Mouse (Mus musculus): Measurements from ENCODE around the gene Tubgcp5. TPM values are rescaled to one million over a fixed set of nuclear protein-coding genes. Genes with fewer than 3 reads are reported as not detected.
"Not testable (repeated sequence)": the region's sequence is repeated elsewhere in the genome, so short reads cannot be mapped to it uniquely, and the experiment has no call there.

The Tubgcp5 gene
- total RNA-seq (2021) = 1 to 10 TPM; 9.0 to 9.8 TPM
- long read RNA-seq, experiment 1, partial matches to known transcripts = 5 of 9 reads
- long read RNA-seq, experiment 1, other reads (novel, unspliced or antisense) = 1 of 9 reads
- long read RNA-seq, experiment 2, partial matches to known transcripts = 2 of 5 reads
- long read RNA-seq, experiment 2, other reads (novel, unspliced or antisense) = 0 of 5 reads

DNA sequence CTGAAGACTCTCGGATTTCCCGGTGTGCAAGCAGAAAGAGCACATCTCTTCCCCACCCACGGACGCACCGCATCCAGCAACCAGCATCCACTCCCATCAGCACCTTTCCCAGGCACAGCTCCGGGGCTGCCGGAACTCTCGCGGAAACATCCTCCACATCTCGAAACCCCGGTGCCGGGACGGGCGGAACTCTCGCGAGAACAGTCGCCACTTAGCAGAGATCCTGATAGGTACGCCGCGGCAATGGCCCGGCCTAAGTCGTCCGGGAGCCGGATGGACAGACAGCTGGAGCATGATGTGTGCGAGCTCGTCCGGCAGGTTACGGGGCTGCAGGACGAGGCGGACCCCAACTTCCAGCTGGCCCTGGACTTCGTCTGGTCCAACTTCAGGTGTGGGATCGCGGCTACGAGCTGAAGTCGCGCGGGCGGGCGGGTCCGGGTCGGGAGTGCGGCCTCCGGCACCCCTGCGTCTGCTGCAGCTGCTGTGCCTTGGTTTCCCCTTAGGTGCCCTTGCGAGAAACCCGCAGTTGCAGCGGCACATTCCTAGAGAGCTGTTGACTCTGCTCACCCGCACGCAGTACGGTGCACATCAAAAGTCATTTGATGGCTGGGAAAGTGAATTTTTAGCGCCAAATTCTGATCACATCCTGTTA, at the start of gene Tubgcp5:
Tubgcp5 (plus strand) TSS at position 203 of the 652 bp plus-strand sequence.
- intact Hi-C loops (cut with DNase I; ENCODE audit: low total_unique reads) = no loop called here
- DNase-seq = peak; percentile 98

GRCm38 (mm10) chr7:55744566-55745220, 49.3 kb upstream of the Tubgcp5 start:
- intact Hi-C loops (cut with DNase I; ENCODE audit: low total_unique reads) = no loop called here
- no peak for DNase-seq

GRCm38 (mm10) chr7:55750841-55751240, 43.1 kb upstream of the Tubgcp5 start:
- intact Hi-C loops (cut with DNase I; ENCODE audit: low total_unique reads) = no loop called here
- no peak for DNase-seq

- intact Hi-C loops (cut with DNase I; ENCODE audit: low total_unique reads) = no loop called here
- DNase-seq = no peak
These were observed 34.6 kb upstream of the Tubgcp5 start for GRCm38 (mm10) chr7:55759346-55759745.

GRCm38 (mm10) chr7:55767926-55768325, 26.0 kb upstream of the Tubgcp5 start, which contains the start of gene Siglech:
Gene Siglech, plus strand, starts transcription at chr7:55768178.
- intact Hi-C loops (cut with DNase I; ENCODE audit: low total_unique reads) = no loop called here
- no peak for DNase-seq

- intact Hi-C loops (cut with DNase I; ENCODE audit: low total_unique reads) = no loop called here
- no peak for DNase-seq
These were observed 13.9 kb upstream of the Tubgcp5 start for GRCm38 (mm10) chr7:55780011-55780410.

DNA sequence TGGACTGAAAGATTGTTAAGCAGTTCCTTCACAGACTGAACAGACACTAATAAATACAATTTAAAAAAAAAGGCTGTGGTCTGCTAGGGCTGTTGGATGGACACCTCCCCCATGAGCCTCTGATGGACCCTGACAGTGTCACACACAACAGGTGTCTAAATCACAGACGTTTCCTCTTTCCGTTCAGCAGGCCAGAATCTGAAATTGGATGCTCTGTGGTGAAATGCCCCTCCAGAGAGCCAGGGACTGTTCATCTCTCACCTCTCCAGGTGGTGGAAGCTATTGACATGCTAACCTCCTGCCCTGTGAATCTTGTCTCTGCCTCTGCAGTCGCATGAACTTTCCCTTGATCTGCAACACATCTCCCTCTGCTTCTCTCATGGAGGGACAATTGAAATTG, 11.5 kb upstream of the Tubgcp5 start:
- no peak for DNase-seq
- intact Hi-C loops (cut with DNase I; ENCODE audit: low total_unique reads) = no loop called here

GRCm38 (mm10) chr7:55784580-55784979, 9.4 kb upstream of the Tubgcp5 start:
- peak; percentile 9 for DNase-seq
- intact Hi-C loops (cut with DNase I; ENCODE audit: low total_unique reads) = no loop called here

DNA sequence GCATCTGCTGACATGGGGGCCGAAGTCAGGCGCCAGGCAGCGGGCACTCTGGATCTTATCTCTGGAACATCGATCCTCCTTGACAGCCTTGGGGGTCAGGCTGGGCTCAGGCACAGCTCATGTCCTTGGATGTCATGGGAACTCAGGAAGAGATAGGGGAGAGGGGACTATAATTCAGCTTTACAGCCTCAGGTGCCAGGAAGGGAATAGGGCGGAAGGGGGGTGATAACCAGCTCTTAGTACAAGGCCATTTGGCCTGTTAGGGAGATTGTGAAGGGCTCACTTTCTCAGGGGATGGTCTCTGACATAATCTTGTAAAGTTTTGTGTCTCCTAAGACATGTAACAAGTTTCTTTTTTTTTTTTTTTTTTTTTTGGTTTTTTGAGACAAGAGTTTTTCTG, 3.4 kb upstream of the Tubgcp5 start:
- DNase-seq; intact Hi-C loops (cut with DNase I; ENCODE audit: low total_unique reads): not testable (repeated sequence)

DNA sequence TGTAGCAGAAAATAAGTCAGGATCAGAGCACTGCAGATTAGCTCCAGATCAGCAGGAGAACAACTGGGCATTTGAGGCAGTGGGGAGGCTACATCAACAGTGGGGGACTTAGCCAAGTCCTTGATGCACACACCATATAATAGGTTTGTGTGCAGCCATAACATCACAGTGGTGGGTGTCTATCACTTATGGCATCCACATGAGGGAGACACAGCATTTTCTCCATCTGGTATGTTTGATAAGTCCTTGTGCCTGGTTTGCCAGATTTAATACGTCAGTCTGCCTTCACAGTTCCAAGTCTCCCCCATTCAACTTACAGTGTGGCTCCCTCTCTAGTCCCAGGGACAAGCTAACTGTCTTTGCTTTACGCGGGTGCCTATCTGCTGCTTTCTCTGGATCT, 1.7 kb upstream of the Tubgcp5 start:
- intact Hi-C loops (cut with DNase I; ENCODE audit: low total_unique reads) = no loop called here
- DNase-seq = no peak

- intact Hi-C loops (cut with DNase I; ENCODE audit: low total_unique reads) = no loop called here
These were observed 560 bp upstream of the Tubgcp5 start for GRCm38 (mm10) chr7:55793236-55793951.

GRCm38 (mm10) chr7:55799981-55800380, 6.0 kb downstream of the Tubgcp5 start:
- intact Hi-C loops (cut with DNase I; ENCODE audit: low total_unique reads) = no loop called here
- DNase-seq = no peak

More at GRCm38 (mm10) chr7:55793236-55793951, 560 bp upstream of the Tubgcp5 start:
- no peak for DNase-seq

- intact Hi-C loops (cut with DNase I; ENCODE audit: low total_unique reads) = no loop called here
- DNase-seq = no peak
These were observed 16.0 kb downstream of the Tubgcp5 start for GRCm38 (mm10) chr7:55809967-55810366.

- no peak for DNase-seq
These were observed 30.5 kb downstream of the Tubgcp5 start for GRCm38 (mm10) chr7:55824468-55824867.

GRCm38 (mm10) chr7:55827551-55827950, 33.6 kb downstream of the Tubgcp5 start:
- DNase-seq = no peak
- intact Hi-C loops (cut with DNase I; ENCODE audit: low total_unique reads) = loop anchor here (10.0 kb wide), 1 partner anchor 357 kb away; no protein-coding TSS in a partner anchor

More at GRCm38 (mm10) chr7:55824468-55824867, 30.5 kb downstream of the Tubgcp5 start:
- intact Hi-C loops (cut with DNase I; ENCODE audit: low total_unique reads) = loop anchor here (10.0 kb wide), 1 partner anchor 360 kb away; no protein-coding TSS in a partner anchor

DNA sequence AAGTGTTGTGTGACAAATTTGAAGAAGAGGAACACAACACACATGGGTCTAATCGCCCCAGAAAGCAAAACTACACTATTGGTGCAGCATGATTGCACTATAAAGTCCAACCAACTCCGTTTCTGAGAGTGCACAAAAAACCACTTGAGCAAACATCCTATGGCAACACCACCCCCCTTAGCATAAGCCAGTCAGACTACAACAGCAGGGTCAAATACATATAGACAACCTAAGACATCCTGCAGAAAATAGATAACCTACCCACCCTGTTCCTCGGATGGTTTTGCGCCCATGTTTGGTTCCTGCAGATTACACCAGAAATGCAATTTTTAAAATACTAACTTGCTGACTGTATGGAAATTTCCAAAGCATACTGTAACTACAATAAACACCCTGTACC, 42.9 kb downstream of the Tubgcp5 start:
- intact Hi-C loops (cut with DNase I; ENCODE audit: low total_unique reads) = no loop called here
- DNase-seq = no peak

- no peak for DNase-seq
- intact Hi-C loops (cut with DNase I; ENCODE audit: low total_unique reads) = no loop called here
These were observed 47.5 kb downstream of the Tubgcp5 start, which contains the start of gene Cyfip1 for GRCm38 (mm10) chr7:55841445-55841844. Gene Cyfip1, plus strand, starts transcription at chr7:55841745.

- intact Hi-C loops (cut with DNase I; ENCODE audit: low total_unique reads) = no loop called here
- DNase-seq = peak; percentile 93
These were observed 48.1 kb downstream of the Tubgcp5 start for GRCm38 (mm10) chr7:55841977-55842503.

GRCm38 (mm10) chr7:55842504-55843152, 48.7 kb downstream of the Tubgcp5 start:
- intact Hi-C loops (cut with DNase I; ENCODE audit: low total_unique reads) = no loop called here
- no peak for DNase-seq
